Mouse (Mus musculus) ES-E14 (cell line): Measurements from ENCODE around the gene Ncaph2.

Experiments used
- CHD2 ChIP-seq: IDR thresholded peaks from 2 replicates; pipeline ENCODE4 v1.6.1; 2014; ENCODE audit warnings: mild to moderate bottlenecking, low read depth, low read length, inconsistent platforms
- MAFK ChIP-seq: IDR thresholded peaks from 2 replicates; pipeline ENCODE4 v1.6.1; 2014; ENCODE audit warnings: mild to moderate bottlenecking, low read depth, low read length, inconsistent platforms; ENCODE audit not compliant: insufficient read depth
- ZNF384 ChIP-seq: IDR thresholded peaks from 2 replicates; pipeline ENCODE4 v1.6.1; 2012; ENCODE audit warnings: low read depth, low read length, inconsistent platforms

DNA sequence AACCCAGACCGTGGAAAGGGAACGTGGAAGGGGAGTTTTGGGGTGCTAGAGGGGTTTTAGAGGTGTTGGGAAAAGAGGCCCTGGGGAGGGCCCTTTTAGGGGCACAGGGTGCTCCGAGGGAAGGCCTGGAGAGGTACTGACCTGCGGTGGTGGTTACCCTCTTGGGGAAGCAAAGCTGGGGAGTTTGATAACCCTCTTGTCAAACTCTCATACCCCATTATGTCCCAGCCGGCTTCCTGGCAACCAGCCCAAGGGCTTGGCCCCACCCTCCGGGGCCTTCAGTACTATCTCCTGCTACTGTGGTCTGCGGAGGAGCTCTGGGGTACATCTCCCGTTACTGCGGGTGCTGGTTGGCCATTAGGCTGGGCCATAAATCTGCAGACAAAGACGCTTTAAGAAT lies 23.9 kb downstream of the Ncaph2 start:
- TF ChIP-seq CHD2 (no peak), MAFK (no peak), ZNF384 (no peak)
